Mouse (Mus musculus) heart, adult 9 months (tissue): ENCODE measurements around the gene Pde7b.

Experiments
- DNase-seq, 2 experiments: peaks; one replicate each; pipeline ENCODE4 v3.0.0; 2022; ENCODE audit warnings: low spot score in 2 of 2

Pde7b gene

GRCm38 (mm10) chr10:20722651-20723520, 2.0 kb downstream of the Pde7b start:
- DNase-seq, result no peak

DNA sequence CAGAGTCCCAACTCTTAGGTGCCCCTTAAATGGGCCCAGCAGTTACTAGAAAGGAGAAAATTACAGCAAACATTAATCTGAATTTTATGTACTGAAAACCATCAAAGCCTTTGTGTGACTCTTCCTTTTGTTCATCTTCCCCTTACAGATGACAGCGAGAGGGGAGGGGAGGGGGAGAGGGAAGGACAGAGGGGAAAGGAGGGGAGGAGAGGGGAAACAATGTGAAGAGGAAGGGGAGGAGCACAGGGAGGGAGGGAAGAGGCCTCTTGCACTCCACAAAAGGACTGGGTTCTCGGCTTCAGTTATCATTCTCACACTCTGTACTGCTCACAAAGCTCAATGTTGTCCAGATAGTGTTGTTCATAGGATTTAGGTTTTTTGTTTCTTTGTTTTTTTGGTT, 5.7 kb downstream of the Pde7b start:
- DNase-seq, result no peak

- DNase-seq, result no peak
Measured at GRCm38 (mm10) chr10:20700633-20701032, 24.2 kb downstream of the Pde7b start.

- no peak for DNase-seq
Measured at GRCm38 (mm10) chr10:20699874-20700273, 25.0 kb downstream of the Pde7b start.

- no peak for DNase-seq
Measured at GRCm38 (mm10) chr10:20695637-20696036, 29.2 kb downstream of the Pde7b start.

- DNase-seq, result no peak
Measured at GRCm38 (mm10) chr10:20690002-20690401, 34.9 kb downstream of the Pde7b start.

DNA sequence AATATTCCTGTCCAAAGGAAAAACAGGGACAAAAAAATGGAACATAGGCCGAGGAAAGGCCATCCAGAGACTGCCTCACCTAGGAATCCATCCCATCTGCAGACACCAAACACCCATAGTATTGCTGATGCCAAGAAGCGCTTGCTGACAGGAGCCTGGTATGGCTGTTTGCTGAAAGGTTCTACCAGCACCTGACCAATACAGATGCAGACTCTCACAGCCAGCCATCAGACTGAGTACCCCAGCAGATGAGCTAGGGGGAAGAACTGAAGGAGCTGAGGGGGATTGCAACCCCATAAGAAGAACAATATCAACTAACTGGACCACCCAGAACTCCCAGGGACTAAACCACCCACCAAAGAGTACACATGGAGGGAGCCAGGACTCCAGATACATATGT, 40.7 kb downstream of the Pde7b start:
- no peak for DNase-seq

DNA sequence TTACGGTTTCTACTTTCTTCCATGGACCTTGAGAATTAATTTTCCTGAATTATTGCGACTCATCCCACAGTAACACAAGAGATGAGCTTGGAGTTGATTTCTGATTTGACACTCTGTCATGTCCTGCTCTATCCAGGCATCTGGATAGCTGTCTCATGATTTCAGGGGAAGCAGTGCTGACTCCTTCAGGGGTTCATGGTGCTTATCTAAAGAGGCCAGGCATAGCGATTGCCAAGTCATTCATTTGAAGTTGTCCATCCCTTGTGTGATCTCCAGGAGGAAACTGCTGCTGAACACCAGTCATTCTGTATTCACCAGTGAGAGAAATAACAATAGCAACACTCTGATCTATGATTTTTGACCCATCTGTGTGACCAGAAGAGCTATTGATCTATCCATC, 43.9 kb downstream of the Pde7b start:
- DNase-seq, result no peak

DNA sequence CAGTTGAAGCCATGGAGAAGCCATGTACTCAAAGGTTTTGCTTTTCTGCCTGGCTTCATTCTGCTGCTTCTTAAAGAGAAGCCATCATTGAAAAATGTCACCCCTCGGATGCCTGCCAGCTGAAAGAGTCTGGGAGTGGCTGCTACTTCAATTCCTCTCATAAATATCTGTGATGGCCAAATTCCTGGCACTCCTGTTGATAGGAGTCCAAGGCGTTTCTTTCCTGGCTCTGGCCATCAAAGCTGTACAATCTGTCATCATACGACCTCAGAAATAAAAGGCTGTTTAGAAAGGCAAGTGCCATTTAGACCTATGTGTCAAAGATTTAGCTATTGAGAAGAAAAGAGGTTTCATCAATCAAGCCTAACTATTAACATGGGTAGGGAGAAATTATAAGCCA, 49.6 kb downstream of the Pde7b start:
- DNase-seq, result peak in 1 of 2 experiments; percentile 38

DNA sequence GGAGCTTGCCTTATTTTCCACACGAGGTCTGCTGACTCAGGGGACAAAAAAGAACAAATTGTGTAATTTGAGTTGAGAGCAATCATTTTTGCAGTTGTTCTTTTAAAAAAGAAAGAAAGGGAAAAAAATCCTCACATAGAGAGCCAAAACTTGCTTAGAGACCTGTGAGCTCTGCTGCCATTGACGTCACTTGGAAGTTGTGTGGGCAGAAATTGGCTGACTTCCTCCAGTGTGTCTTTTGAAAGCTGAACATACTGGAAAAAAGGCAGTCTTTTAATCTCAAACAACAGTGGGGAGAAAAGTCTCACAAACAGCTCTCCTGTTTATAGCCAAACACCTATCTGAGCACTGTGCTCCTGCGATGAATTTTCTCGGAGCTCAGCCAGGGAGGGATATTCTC, 51.1 kb downstream of the Pde7b start:
- peak; percentile 58 to 74 for DNase-seq

- DNase-seq, result no peak
Measured at GRCm38 (mm10) chr10:20672591-20672990, 52.3 kb downstream of the Pde7b start.

GRCm38 (mm10) chr10:20671621-20672020, 53.3 kb downstream of the Pde7b start:
- DNase-seq, result no peak

- DNase-seq, result no peak
Measured at GRCm38 (mm10) chr10:20670541-20670940, 54.3 kb downstream of the Pde7b start.

- no peak for DNase-seq
Measured at GRCm38 (mm10) chr10:20669467-20669866, 55.4 kb downstream of the Pde7b start.

DNA sequence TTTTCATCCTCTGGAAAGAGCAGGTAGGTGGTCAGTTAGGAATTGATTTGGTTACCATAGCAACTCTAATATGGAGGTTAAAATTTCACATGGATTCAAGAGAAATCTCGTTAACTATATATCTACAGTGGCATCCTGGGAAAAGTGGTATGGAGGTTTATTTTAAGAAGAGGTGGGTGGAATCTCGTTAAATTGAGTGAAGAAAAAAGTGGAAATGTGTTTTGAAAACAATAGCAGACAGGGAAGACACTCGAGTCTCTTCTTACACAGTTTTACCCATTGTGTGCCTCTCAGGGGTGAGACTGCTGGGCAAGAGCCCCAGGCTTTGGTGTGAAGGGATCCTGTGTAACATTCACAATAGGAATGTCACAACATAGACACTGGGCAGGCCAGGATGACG, 56.3 kb downstream of the Pde7b start:
- DNase-seq, result no peak

- no peak for DNase-seq
Measured at GRCm38 (mm10) chr10:20666655-20667054, 58.2 kb downstream of the Pde7b start.

DNA sequence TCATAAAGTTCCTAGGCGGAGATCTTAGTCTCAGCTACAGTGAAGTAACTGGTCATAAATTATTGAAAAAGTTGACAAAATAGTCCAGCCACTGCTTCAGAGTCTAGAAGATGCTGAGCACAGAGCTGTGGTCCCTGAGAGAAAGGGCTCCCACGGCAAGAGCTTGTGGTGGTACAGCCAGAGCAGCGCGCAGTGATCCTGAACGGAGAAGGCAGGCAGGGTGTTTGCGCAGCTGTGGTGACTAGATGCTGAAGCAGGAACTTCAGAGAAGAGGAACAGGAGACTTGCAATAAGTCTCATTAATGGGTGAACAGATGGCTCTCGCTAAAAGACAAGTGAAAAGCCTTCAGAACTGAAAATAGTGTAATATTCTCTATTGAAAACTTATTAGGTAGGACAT, 61.9 kb downstream of the Pde7b start:
- no peak for DNase-seq

DNA sequence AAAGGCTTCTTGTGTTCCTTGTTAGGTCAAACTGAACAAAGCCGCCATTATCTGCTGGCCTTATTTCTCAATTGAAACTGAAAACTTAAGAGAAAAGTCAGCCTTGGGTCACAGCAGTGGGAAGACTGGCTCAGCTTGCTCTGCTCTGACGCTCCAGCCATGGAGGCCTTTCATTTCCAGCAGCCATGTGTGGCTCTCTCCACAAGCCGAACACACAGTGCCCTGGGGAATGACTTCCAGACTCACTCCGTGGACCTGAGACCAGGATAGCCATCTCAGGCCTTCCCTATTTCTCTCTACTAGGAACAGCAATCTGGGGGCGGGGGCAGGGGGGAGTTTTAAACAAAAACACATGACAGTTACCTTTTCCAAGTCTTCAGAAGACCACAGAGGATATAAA, 63.2 kb downstream of the Pde7b start:
- DNase-seq, result no peak

- DNase-seq, result no peak
Measured at GRCm38 (mm10) chr10:20659718-20660117, 65.2 kb downstream of the Pde7b start.

DNA sequence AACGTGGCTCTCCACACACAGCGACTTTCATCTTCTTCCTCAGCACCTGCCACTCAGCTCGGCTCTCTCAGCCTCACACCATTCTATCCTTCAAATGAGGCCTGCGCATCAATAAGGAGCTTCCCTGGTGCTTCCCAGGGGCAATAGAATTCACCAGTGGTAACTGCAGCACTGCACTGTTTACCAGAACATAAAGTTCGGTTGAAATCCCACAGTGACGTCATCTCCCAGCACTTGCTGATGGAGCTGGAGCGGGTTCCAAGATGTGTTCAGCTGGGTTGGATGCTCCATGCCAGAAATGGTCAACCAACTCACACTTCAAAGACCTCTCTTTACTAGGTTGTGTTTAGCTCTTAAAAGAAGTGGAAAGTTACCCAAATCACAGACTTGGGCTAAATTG, 65.6 kb downstream of the Pde7b start:
- peak; percentile 37 to 39 for DNase-seq

- no peak for DNase-seq
Measured at GRCm38 (mm10) chr10:20658716-20659115, 66.2 kb downstream of the Pde7b start.

- DNase-seq, result peak in 1 of 2 experiments; percentile 44
Measured at GRCm38 (mm10) chr10:20657316-20658081, 67.4 kb downstream of the Pde7b start.

DNA sequence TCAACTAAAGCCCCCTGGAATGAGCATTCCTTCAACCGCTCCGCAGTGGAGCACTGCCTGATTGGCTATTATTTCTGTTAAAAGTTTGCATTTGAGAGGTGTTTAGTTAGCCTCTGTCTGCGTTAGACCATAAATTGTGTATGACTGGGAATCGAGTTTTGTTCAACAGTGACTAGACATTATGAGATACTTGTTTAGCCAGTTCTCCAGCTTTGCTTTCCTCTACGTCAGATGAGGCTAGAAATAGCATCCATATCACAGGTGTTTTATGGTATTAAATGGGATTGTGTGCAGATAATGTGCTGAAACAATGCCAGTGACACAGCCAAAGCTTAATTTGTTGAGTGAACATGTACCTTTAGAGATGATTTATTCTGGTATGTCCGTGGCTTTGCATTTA, 70.3 kb downstream of the Pde7b start:
- DNase-seq, result no peak
